Mouse (Mus musculus): Measurements from ENCODE around the gene Cd300a. TPM values are rescaled to one million over a fixed set of nuclear protein-coding genes. Genes with fewer than 3 reads are reported as not detected.

Gene Cd300a
- polyA plus RNA-seq, 1 experiment from 2014 or later, result 2.5 TPM

- H3K4me2 ChIP-seq (ENCODE audit: low read depth, low read length), result peak overlapping the region; percentile 89
- H3K4me1 ChIP-seq (ENCODE audit: control insufficient read depth, insufficient read depth, low read length), result peaks cover 4% of the 10 kb centered on the region; the same call in 1 of the 2 replicates
- no peaks in the 10 kb centered on the region for H3K36me3 ChIP-seq (ENCODE audit: control insufficient read depth, insufficient read depth, low read length)
- WGBS, result under 1% methylated on average over 27 of the region's 27 CpGs
- peak overlapping the region; percentile 87 for H3K9ac ChIP-seq (ENCODE audit: low read length)
- H3K27me3 ChIP-seq (ENCODE audit: control insufficient read depth, insufficient read depth, low read length), result no peaks in the 10 kb centered on the region
- peak overlapping the region; percentile 90 for H3K27ac ChIP-seq (ENCODE audit: low read length)
- H3K9me3 ChIP-seq (replicated peaks; ENCODE audit: control insufficient read depth, low read length), result no peaks in the 10 kb centered on the region
- peak overlapping the region; percentile 76 for H3K4me3 ChIP-seq (replicated peaks; ENCODE audit: low read length)
- ATAC-seq (ENCODE audit: insufficient read depth, low FRiP score), result peak; percentile 2; the same call in 1 of the 2 replicates
Observed at GRCm38 (mm10) chr11:114851269-114851607, 38.6 kb upstream of the Cd300a start.

DNA sequence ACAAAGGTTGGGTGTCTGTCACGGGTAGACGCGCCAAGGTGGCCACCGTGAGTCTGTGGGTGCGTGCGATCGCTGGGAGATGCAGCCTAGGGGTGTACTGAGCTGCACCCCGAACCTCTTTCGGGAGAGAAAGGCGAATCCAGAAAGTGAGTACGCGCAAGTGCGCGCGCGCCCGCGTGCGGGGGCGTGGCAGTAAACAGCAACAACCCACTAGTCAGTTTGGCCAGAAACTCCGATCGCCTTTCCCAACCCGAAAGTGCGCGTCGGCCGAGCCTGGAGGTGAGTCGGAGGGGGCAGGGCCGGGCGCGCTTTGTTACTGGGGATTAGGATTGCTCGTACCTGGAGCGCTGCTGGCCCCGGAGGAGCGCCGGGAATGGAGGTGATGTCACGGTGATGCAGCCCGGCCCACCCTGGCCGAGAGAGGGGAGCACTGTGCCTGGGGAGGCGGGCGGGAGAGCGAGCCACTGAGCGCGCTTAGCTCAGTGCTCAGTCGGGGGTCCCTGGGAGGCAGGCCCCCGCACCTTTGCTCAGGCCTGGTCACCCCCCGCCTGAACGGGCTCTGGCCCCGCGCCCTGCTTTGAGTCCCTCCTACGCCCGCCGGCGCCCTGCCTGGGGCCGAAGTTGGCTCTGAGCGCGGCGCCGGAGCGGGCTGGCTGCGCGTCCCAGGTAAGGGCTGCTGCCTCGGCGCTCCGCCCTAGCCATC, 38.1 kb upstream of the Cd300a start:
- Histone ChIP-seq H3K27me3 (ENCODE audit: control insufficient read depth, insufficient read depth, low read length) (no peaks in the 10 kb centered on the region), H3K4me1 (ENCODE audit: control insufficient read depth, insufficient read depth, low read length) (peaks cover 4% of the 10 kb centered on the region; the same call in 1 of the 2 replicates), H3K9ac (ENCODE audit: low read length) (peak overlapping the region; percentile 87), H3K4me3 (replicated peaks; ENCODE audit: low read length) (peak overlapping the region; percentile 76), H3K27ac (ENCODE audit: low read length) (peak overlapping the region; percentile 90), H3K4me2 (ENCODE audit: low read depth, low read length) (peak overlapping the region; percentile 89), H3K9me3 (replicated peaks; ENCODE audit: control insufficient read depth, low read length) (no peaks in the 10 kb centered on the region), H3K36me3 (ENCODE audit: control insufficient read depth, insufficient read depth, low read length) (no peaks in the 10 kb centered on the region)
- WGBS, result under 1% methylated on average over 60 of the region's 65 CpGs
- peak; percentile 68 for ATAC-seq (ENCODE audit: insufficient read depth, low FRiP score)

DNA sequence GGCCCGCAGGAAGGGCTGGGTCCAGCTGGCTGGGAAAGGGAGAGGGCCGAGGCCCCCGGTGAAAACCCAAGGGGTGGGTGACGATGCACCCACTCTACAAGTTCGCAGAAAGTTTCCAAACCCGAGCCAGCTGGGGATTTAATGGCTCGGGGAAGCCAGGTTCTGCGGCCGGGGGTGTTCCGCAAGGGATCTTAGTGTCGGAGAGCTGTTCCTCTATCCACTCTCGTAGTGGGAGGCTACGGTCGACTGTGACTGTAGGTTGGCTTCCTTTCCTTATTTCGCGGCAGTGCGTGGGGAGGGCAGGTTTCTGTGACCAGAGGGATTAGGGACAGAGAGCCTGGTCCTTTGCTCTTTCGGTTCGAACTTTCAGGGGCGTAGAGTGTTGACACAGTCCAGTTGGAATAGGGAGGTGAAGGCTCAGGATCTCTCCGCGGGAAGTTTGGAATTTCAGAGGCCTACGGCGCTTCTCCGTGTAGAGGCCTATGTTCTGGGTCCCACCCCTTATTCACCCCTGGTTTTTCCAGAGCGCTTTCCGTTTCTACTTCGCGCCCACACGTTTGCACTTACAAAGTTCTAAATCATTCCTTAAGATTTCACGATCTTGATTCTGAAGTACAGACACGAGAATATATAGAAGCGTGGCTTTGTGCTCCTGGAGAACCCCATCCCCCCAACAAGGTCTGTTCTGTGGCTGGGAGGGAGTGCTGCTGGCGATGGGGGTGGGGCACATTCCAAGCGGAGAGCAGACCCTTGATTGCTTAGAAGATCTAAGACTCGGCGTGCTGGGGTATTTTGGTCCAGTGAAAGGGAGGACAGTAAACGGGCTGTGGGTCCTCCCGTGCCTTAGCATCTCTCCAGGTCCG, 37.3 kb upstream of the Cd300a start:
- Histone ChIP-seq H3K4me2 (ENCODE audit: low read depth, low read length) (peak overlapping the region; percentile 89), H3K27me3 (ENCODE audit: control insufficient read depth, insufficient read depth, low read length) (no peaks in the 10 kb centered on the region), H3K9ac (ENCODE audit: low read length) (peak overlapping the region; percentile 87), H3K9me3 (replicated peaks; ENCODE audit: control insufficient read depth, low read length) (no peaks in the 10 kb centered on the region), H3K36me3 (ENCODE audit: control insufficient read depth, insufficient read depth, low read length) (no peaks in the 10 kb centered on the region), H3K4me1 (ENCODE audit: control insufficient read depth, insufficient read depth, low read length) (peaks cover 4% of the 10 kb centered on the region; the same call in 1 of the 2 replicates), H3K27ac (ENCODE audit: low read length) (peak overlapping the region; percentile 90), H3K4me3 (replicated peaks; ENCODE audit: low read length) (peak overlapping the region; percentile 76)
- 2% methylated on average over 40 of the region's 40 CpGs for WGBS
- ATAC-seq (ENCODE audit: insufficient read depth, low FRiP score), result 0 out of 2 replicates have a peak, but pooled peaks have one; percentile 18

DNA sequence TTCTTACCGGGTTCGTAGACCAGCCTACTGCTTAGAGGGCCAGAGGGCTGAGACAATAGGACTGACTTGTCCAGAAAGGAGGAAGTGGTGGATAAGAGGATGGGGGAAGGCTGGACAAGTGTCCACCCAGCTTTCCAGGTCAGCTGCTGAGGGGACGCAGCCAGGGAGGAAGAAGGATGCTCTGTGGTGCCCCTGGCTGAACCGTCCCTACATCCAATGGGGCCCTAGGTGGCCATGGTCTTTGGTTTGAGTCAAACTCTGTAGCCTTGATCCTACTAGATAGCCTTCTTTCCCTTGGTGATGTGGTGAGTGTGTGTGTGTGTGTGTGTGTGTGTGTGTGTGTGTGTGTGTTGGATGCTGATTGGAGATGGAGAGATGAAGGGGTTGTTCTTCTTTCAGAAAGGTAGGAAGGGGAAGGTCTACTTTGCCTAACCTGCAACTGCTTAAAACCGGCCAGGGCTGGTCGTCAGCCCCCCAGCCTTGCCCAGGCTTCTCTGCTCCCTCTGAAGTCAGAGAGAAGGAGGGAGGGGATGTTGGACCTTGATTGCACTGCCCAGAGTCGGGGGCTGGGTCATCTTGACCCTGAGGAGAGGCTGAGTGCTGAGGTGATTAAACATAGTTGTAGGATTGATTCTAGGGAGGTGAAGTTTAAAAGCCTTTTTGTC, 36.5 kb upstream of the Cd300a start:
- H3K36me3 ChIP-seq (ENCODE audit: control insufficient read depth, insufficient read depth, low read length), result no peaks in the 10 kb centered on the region
- ATAC-seq (ENCODE audit: insufficient read depth, low FRiP score), result no peak
- H3K4me1 ChIP-seq (ENCODE audit: control insufficient read depth, insufficient read depth, low read length), result peaks cover 4% of the 10 kb centered on the region; the same call in 1 of the 2 replicates
- H3K27me3 ChIP-seq (ENCODE audit: control insufficient read depth, insufficient read depth, low read length), result no peaks in the 10 kb centered on the region
- peak overlapping the region; percentile 76 for H3K4me3 ChIP-seq (replicated peaks; ENCODE audit: low read length)
- 27% methylated on average over 7 of the region's 7 CpGs for WGBS
- H3K27ac ChIP-seq (ENCODE audit: low read length), result peak overlapping the region; percentile 90; the same call in 1 of the 2 replicates
- H3K9me3 ChIP-seq (replicated peaks; ENCODE audit: control insufficient read depth, low read length), result no peaks in the 10 kb centered on the region
- peak overlapping the region; percentile 89 for H3K4me2 ChIP-seq (ENCODE audit: low read depth, low read length)
- H3K9ac ChIP-seq (ENCODE audit: low read length), result peak overlapping the region; percentile 87

- ATAC-seq (ENCODE audit: insufficient read depth, low FRiP score), result no peak
- no peak overlapping the region for H3K4me3 ChIP-seq (replicated peaks; ENCODE audit: low read length)
- no peaks in the 10 kb centered on the region for H3K36me3 ChIP-seq (ENCODE audit: control insufficient read depth, insufficient read depth, low read length)
- H3K9ac ChIP-seq (ENCODE audit: low read length), result no peak overlapping the region
- no peaks in the 10 kb centered on the region for H3K9me3 ChIP-seq (replicated peaks; ENCODE audit: control insufficient read depth, low read length)
- peaks cover 4% of the 10 kb centered on the region; the same call in 1 of the 2 replicates for H3K4me1 ChIP-seq (ENCODE audit: control insufficient read depth, insufficient read depth, low read length)
- no peaks in the 10 kb centered on the region for H3K27me3 ChIP-seq (ENCODE audit: control insufficient read depth, insufficient read depth, low read length)
- no peak overlapping the region for H3K27ac ChIP-seq (ENCODE audit: low read length)
- H3K4me2 ChIP-seq (ENCODE audit: low read depth, low read length), result no peak overlapping the region
- 68% methylated on average over 6 of the region's 6 CpGs for WGBS
Observed at GRCm38 (mm10) chr11:114854581-114854980, 35.3 kb upstream of the Cd300a start.

GRCm38 (mm10) chr11:114856125-114856524, 33.7 kb upstream of the Cd300a start:
- 85% methylated on average over 5 of the region's 5 CpGs for WGBS
- Histone ChIP-seq H3K9me3 (replicated peaks; ENCODE audit: control insufficient read depth, low read length) (no peaks in the 10 kb centered on the region), H3K27me3 (ENCODE audit: control insufficient read depth, insufficient read depth, low read length) (no peaks in the 10 kb centered on the region), H3K27ac (ENCODE audit: low read length) (no peak overlapping the region), H3K36me3 (ENCODE audit: control insufficient read depth, insufficient read depth, low read length) (no peaks in the 10 kb centered on the region), H3K4me3 (replicated peaks; ENCODE audit: low read length) (no peak overlapping the region), H3K4me1 (ENCODE audit: control insufficient read depth, insufficient read depth, low read length) (no peaks in the 10 kb centered on the region), H3K9ac (ENCODE audit: low read length) (no peak overlapping the region), H3K4me2 (ENCODE audit: low read depth, low read length) (no peak overlapping the region)
- no peak for ATAC-seq (ENCODE audit: insufficient read depth, low FRiP score)

DNA sequence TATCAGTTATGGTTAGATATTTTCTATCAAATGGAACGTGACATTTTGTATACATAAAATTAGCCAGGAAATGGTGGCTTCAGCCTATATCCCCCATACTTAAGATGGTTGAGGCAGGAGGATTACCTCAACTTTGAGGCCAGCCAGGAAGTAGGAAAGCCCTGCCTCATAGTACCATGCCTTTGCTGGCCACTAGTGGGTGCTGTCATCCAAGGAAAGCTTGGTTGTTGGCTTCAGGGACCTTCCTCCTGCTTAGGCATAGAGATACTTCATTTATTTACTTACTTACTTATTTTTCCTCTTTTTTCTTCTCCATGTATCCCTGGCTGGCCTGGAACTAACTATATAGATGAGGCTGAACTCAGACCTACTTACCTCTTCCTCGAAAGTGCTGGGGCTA, 31.2 kb upstream of the Cd300a start:
- H3K27ac ChIP-seq (ENCODE audit: low read length), result no peak overlapping the region
- no peak overlapping the region for H3K4me2 ChIP-seq (ENCODE audit: low read depth, low read length)
- H3K9me3 ChIP-seq (replicated peaks; ENCODE audit: control insufficient read depth, low read length), result no peaks in the 10 kb centered on the region
- H3K4me1 ChIP-seq (ENCODE audit: control insufficient read depth, insufficient read depth, low read length), result no peaks in the 10 kb centered on the region
- H3K36me3 ChIP-seq (ENCODE audit: control insufficient read depth, insufficient read depth, low read length), result no peaks in the 10 kb centered on the region
- whole genome bisulfite sequencing, result 83% methylated on average over 2 of the region's 2 CpGs
- no peak overlapping the region for H3K4me3 ChIP-seq (replicated peaks; ENCODE audit: low read length)
- no peak for ATAC-seq (ENCODE audit: insufficient read depth, low FRiP score)
- no peak overlapping the region for H3K9ac ChIP-seq (ENCODE audit: low read length)
- H3K27me3 ChIP-seq (ENCODE audit: control insufficient read depth, insufficient read depth, low read length), result no peaks in the 10 kb centered on the region

- no peak overlapping the region for H3K9ac ChIP-seq (ENCODE audit: low read length)
Observed at GRCm38 (mm10) chr11:114861057-114861456, 28.8 kb upstream of the Cd300a start.

More at GRCm38 (mm10) chr11:114861057-114861456, 28.8 kb upstream of the Cd300a start:
- Histone ChIP-seq H3K4me2 (ENCODE audit: low read depth, low read length) (no peak overlapping the region), H3K9me3 (replicated peaks; ENCODE audit: control insufficient read depth, low read length) (no peaks in the 10 kb centered on the region), H3K36me3 (ENCODE audit: control insufficient read depth, insufficient read depth, low read length) (no peaks in the 10 kb centered on the region), H3K27ac (ENCODE audit: low read length) (no peak overlapping the region), H3K4me3 (replicated peaks; ENCODE audit: low read length) (no peak overlapping the region), H3K4me1 (ENCODE audit: control insufficient read depth, insufficient read depth, low read length) (peaks cover 3% of the 10 kb centered on the region; the same call in 1 of the 2 replicates), H3K27me3 (ENCODE audit: control insufficient read depth, insufficient read depth, low read length) (no peaks in the 10 kb centered on the region)
- WGBS, result 59% methylated on average over 2 of the region's 2 CpGs
- ATAC-seq (ENCODE audit: insufficient read depth, low FRiP score), result no peak

Data from stomach, embryonic 16.5 days (tissue).